Mouse (Mus musculus): Measurements from ENCODE around the gene Mrpl24.

- TF ChIP-seq CTCF (IDR thresholded peaks at IDR 0.05; ENCODE audit: low read depth, low read length), result no peak
- no peak for TF ChIP-seq POLR2A (IDR thresholded peaks at IDR 0.05; ENCODE audit: insufficient read depth, low read length)
- no peak for TF ChIP-seq EP300 (IDR thresholded peaks at IDR 0.05; ENCODE audit: insufficient read depth, low read depth, low read length)
Measured at GRCm38 (mm10) chr3:87884291-87884690, 35.0 kb upstream of the Mrpl24 start.

Measured in ES-Bruce4 (cell line).